In genomic region chr14:7997255-7997696, GRCm38 (mm10) we compare ENCODE assay signal across 8 mouse cellular contexts. TPM values are rescaled to one million over a fixed set of nuclear protein-coding genes. Genes with fewer than 3 reads are reported as not detected.
DNase-seq lines count a peak whose midpoint lies in the region; ATAC-seq and TF ChIP-seq lines count a peak whose summit lies in the region.

No protein-coding gene starts in this region.

- DNase-seq in brain, adult 2 months (ENCODE audit: low read depth, low spot score) = peak; percentile 95
- peak; percentile 64 to 86 for DNase-seq in monocyte, adult 2 months (ENCODE audit: low read depth in 1 of 2, low spot score in 2 of 2)
- peak; percentile 73 to 83 for DNase-seq in spleen, postnatal 14 days (ENCODE audit: low spot score in 2 of 2)

- H3K9ac ChIP-seq in heart, embryonic 11.5 days (ENCODE audit: low read depth, low read length) = no peak overlapping the region
- H3K9ac ChIP-seq in kidney, embryonic 15.5 days = no peak overlapping the region
- H3K9ac ChIP-seq in limb, embryonic 15.5 days = no peak overlapping the region

- H3K9me3 ChIP-seq in heart, embryonic 11.5 days (replicated peaks; ENCODE audit: control insufficient read depth, low read length) = no peaks in the 10 kb centered on the region
- H3K9me3 ChIP-seq in kidney, embryonic 15.5 days (replicated peaks) = no peaks in the 10 kb centered on the region
- H3K9me3 ChIP-seq in limb, embryonic 15.5 days = no peaks in the 10 kb centered on the region

- H3ac ChIP-seq in C2C12 (ENCODE audit: control insufficient read depth, insufficient read length, low read depth) = no peak overlapping the region

- H3K4me2 ChIP-seq in heart, embryonic 11.5 days = peak overlapping the region; percentile 54
- H3K4me2 ChIP-seq in kidney, embryonic 15.5 days = peak overlapping the region; percentile 52
- H3K4me2 ChIP-seq in limb, embryonic 15.5 days = peak overlapping the region; percentile 34; the same call in 1 of the 2 replicates

- no peaks in the 10 kb centered on the region for H3K79me2 ChIP-seq in C2C12 (ENCODE audit: control insufficient read depth, insufficient read depth)

- no peak overlapping the region for H3K27ac ChIP-seq in embryonic fibroblast, embryonic 13.5 days (ENCODE audit: insufficient read depth, low read length)
- no peak overlapping the region for H3K27ac ChIP-seq in heart, embryonic 11.5 days (ENCODE audit: low read depth, low read length)
- no peak overlapping the region for H3K27ac ChIP-seq in kidney, embryonic 15.5 days
- H3K27ac ChIP-seq in limb, embryonic 15.5 days = no peak overlapping the region

- H3K4me1 ChIP-seq in embryonic fibroblast, embryonic 13.5 days (ENCODE audit: control insufficient read depth, insufficient read depth, low read length) = peaks cover 8% of the 10 kb centered on the region
- no peaks in the 10 kb centered on the region for H3K4me1 ChIP-seq in heart, embryonic 11.5 days (ENCODE audit: control insufficient read depth, insufficient read depth, low read length)
- H3K4me1 ChIP-seq in kidney, embryonic 15.5 days = peaks cover 21% of the 10 kb centered on the region
- H3K4me1 ChIP-seq in limb, embryonic 15.5 days = peaks cover 3% of the 10 kb centered on the region; the same call in 1 of the 2 replicates

- TF ChIP-seq POLR2A in embryonic fibroblast, embryonic 13.5 days (IDR thresholded peaks at IDR 0.05; ENCODE audit: low read depth, low read length) = no peak

- TF ChIP-seq CTCF in C2C12 (IDR thresholded peaks at IDR 0.05; ENCODE audit: control insufficient read depth, insufficient read depth, insufficient read length) = peak; percentile 76
- peak; percentile 94 for TF ChIP-seq CTCF in embryonic fibroblast, embryonic 13.5 days (IDR thresholded peaks at IDR 0.05; ENCODE audit: borderline replicate concordance, insufficient read depth, low read length)

- WGBS in heart, embryonic 11.5 days (ENCODE audit: insufficient replicate concordance) = 3% methylated on average over 15 of the region's 15 CpGs
- WGBS in kidney, embryonic 15.5 days = 2% methylated on average over 15 of the region's 15 CpGs
- 3% methylated on average over 15 of the region's 15 CpGs for WGBS in limb, embryonic 15.5 days

- no peaks in the 10 kb centered on the region for H3K79me3 ChIP-seq in C2C12 (ENCODE audit: low read depth)

- H3K4me3 ChIP-seq in C2C12 (ENCODE audit: insufficient read depth, poor library complexity, severe bottlenecking) = no peak overlapping the region
- H3K4me3 ChIP-seq in embryonic fibroblast, embryonic 13.5 days (ENCODE audit: insufficient read depth, low read length) = no peak overlapping the region
- H3K4me3 ChIP-seq in heart, embryonic 11.5 days (ENCODE audit: low read depth, low read length) = peak overlapping the region; percentile 17; the same call in 1 of the 2 replicates
- peak overlapping the region; percentile 15 for H3K4me3 ChIP-seq in kidney, embryonic 15.5 days (replicated peaks)
- peak overlapping the region; percentile 12; the same call in 1 of the 2 replicates for H3K4me3 ChIP-seq in limb, embryonic 15.5 days

- no peak for ATAC-seq in heart, embryonic 11.5 days (replicated peaks; ENCODE audit: insufficient number of reproducible peaks, low FRiP score, low TSS enrichment)
- ATAC-seq in kidney, embryonic 15.5 days (replicated peaks; ENCODE audit: low FRiP score) = 0 out of 2 replicates have a peak, but pooled peaks have one; percentile 16
- ATAC-seq in limb, embryonic 15.5 days (ENCODE audit: insufficient number of reproducible peaks, low FRiP score, low TSS enrichment, low read depth) = no peak

- no peaks in the 10 kb centered on the region for H3K27me3 ChIP-seq in C2C12 (ENCODE audit: control insufficient read depth, insufficient read depth, insufficient read length)
- H3K27me3 ChIP-seq in heart, embryonic 11.5 days (ENCODE audit: control insufficient read depth, insufficient read depth, low read length) = peaks cover 28% of the 10 kb centered on the region
- H3K27me3 ChIP-seq in kidney, embryonic 15.5 days = peaks cover 25% of the 10 kb centered on the region
- H3K27me3 ChIP-seq in limb, embryonic 15.5 days = peaks cover 35% of the 10 kb centered on the region

- no peaks in the 10 kb centered on the region for H3K36me3 ChIP-seq in C2C12 (ENCODE audit: control insufficient read depth, insufficient read depth)
- H3K36me3 ChIP-seq in heart, embryonic 11.5 days (ENCODE audit: control insufficient read depth, insufficient read depth, low read length) = no peaks in the 10 kb centered on the region
- H3K36me3 ChIP-seq in kidney, embryonic 15.5 days = no peaks in the 10 kb centered on the region
- no peaks in the 10 kb centered on the region for H3K36me3 ChIP-seq in limb, embryonic 15.5 days

TF ChIP-seq in C2C12, 6 proteins besides CTCF, POLR2A, EP300 and RAD21:
- TF ChIP-seq MYOD1 (IDR thresholded peaks at IDR 0.05; ENCODE audit: control insufficient read depth, insufficient read length, low read depth) (no peak), FOSL1 (IDR thresholded peaks at IDR 0.05; ENCODE audit: insufficient read depth, low read length, poor library complexity, severe bottlenecking) (no peak), USF1 (IDR thresholded peaks at IDR 0.05; ENCODE audit: low read depth) (no peak), MYOG (IDR thresholded peaks at IDR 0.05; ENCODE audit: control insufficient read depth, extremely low read depth, insufficient read length) (no peak), MAX (IDR thresholded peaks at IDR 0.05) (no peak), CEBPB (IDR thresholded peaks at IDR 0.05; ENCODE audit: low read depth) (no peak)
TF ChIP-seq in C2C12: peak in this region for 0.

RNA-seq across cellular contexts. Expression of gene Dnase1l3, which starts 2.9 kb away (rescaled TPM):
- not detected for polyA plus RNA-seq in C2C12 (2012; fragmentation: generic; extraction: Trizol)
- polyA plus RNA-seq in embryonic fibroblast, embryonic 13.5 days (2011; ENCODE audit: insufficient read length, low read depth, missing spikeins) = not detected in 2 replicates
- 0.06 TPM in 1 of 2 replicates, not detected in the other for polyA plus RNA-seq in heart, embryonic 11.5 days (2014; fragmentation: Nextera tagmentation; extraction: Ambion mirVana)
- polyA plus RNA-seq in kidney, embryonic 15.5 days (2015; fragmentation: Nextera tagmentation; extraction: Ambion mirVana) = 0.29 and 0.30 TPM in 2 replicates
- 6.7 and 7.0 TPM in 2 replicates for polyA plus RNA-seq in limb, embryonic 15.5 days (2015; fragmentation: Nextera tagmentation; extraction: Ambion mirVana)

RNA-seq across cellular contexts. Expression of gene Abhd6, which starts 5.4 kb away (rescaled TPM):
- polyA plus RNA-seq in C2C12 (2012; fragmentation: generic; extraction: Trizol) = 9.0 TPM
- polyA plus RNA-seq in embryonic fibroblast, embryonic 13.5 days (2011; ENCODE audit: insufficient read length, low read depth, missing spikeins) = 4.7 and 6.4 TPM in 2 replicates
- polyA plus RNA-seq in heart, embryonic 11.5 days (2014; fragmentation: Nextera tagmentation; extraction: Ambion mirVana) = 9.4 and 10.2 TPM in 2 replicates
- polyA plus RNA-seq in kidney, embryonic 15.5 days (2015; fragmentation: Nextera tagmentation; extraction: Ambion mirVana) = 24.7 and 26.6 TPM in 2 replicates
- 33.7 and 34.7 TPM in 2 replicates for polyA plus RNA-seq in limb, embryonic 15.5 days (2015; fragmentation: Nextera tagmentation; extraction: Ambion mirVana)

RNA-seq across cellular contexts. Expression of gene Gm45521, which starts 40.2 kb away (rescaled TPM):
- polyA plus RNA-seq in C2C12 (2012; fragmentation: generic; extraction: Trizol) = not detected
- not detected in 2 replicates for polyA plus RNA-seq in embryonic fibroblast, embryonic 13.5 days (2011; ENCODE audit: insufficient read length, low read depth, missing spikeins)
- polyA plus RNA-seq in heart, embryonic 11.5 days (2014; fragmentation: Nextera tagmentation; extraction: Ambion mirVana) = 0.33 TPM in 1 of 2 replicates, not detected in the other
- polyA plus RNA-seq in kidney, embryonic 15.5 days (2015; fragmentation: Nextera tagmentation; extraction: Ambion mirVana) = not detected in 2 replicates
- not detected in 2 replicates for polyA plus RNA-seq in limb, embryonic 15.5 days (2015; fragmentation: Nextera tagmentation; extraction: Ambion mirVana)

Comparison
In these comparisons a context has a peak if more than half of its experiments do, and no peak if none do; other contexts are left out.
1. H3K4me3 ChIP-seq: peak in heart, embryonic 11.5 days (single experiment), kidney, embryonic 15.5 days (single experiment) and limb, embryonic 15.5 days (single experiment); none in C2C12 (single experiment) and embryonic fibroblast, embryonic 13.5 days (single experiment).
2. Peak in every context shown above with its lines, with median percentiles within 50 percentile points of each other: DNase-seq and H3K4me2 ChIP-seq.